Mouse (Mus musculus): ENCODE measurements around the gene Micall2. TPM values are rescaled to one million over a fixed set of nuclear protein-coding genes. Genes with fewer than 3 reads are reported as not detected.
"Not testable (repeated sequence)": the region's sequence is repeated elsewhere in the genome, so short reads cannot be mapped to it uniquely, and the experiment has no call there.

Gene Micall2
- polyA plus RNA-seq, 1 experiment, result 6.0 TPM

- no peak for TF ChIP-seq POLR2A (IDR thresholded peaks at IDR 0.05; ENCODE audit: borderline replicate concordance, low read depth, low read length)
- TF ChIP-seq CTCF (IDR thresholded peaks at IDR 0.05; ENCODE audit: low read depth, low read length), result peak; percentile 96
- H3K4me1 ChIP-seq (ENCODE audit: control insufficient read depth, insufficient read depth, low read length), result no peaks in the 10 kb centered on the region
Measured at GRCm38 (mm10) chr5:139750535-139750934, 14.4 kb upstream of the Micall2 start.

GRCm38 (mm10) chr5:139749413-139750125, 13.4 kb upstream of the Micall2 start:
- Histone ChIP-seq H3K27ac (ENCODE audit: insufficient read depth, low read depth, low read length) (no peak overlapping the region), H3K4me1 (ENCODE audit: control insufficient read depth, insufficient read depth, low read length) (no peaks in the 10 kb centered on the region), H3K4me3 (ENCODE audit: insufficient read depth, low read length) (no peak overlapping the region)
- TF ChIP-seq POLR2A (IDR thresholded peaks at IDR 0.05; ENCODE audit: borderline replicate concordance, low read depth, low read length) (no peak), CTCF (IDR thresholded peaks at IDR 0.05; ENCODE audit: low read depth, low read length) (no peak)

More at GRCm38 (mm10) chr5:139750535-139750934, 14.4 kb upstream of the Micall2 start:
- no peak overlapping the region for H3K27ac ChIP-seq (ENCODE audit: insufficient read depth, low read depth, low read length)
- H3K4me3 ChIP-seq (ENCODE audit: insufficient read depth, low read length), result no peak overlapping the region

GRCm38 (mm10) chr5:139745771-139746170, 9.6 kb upstream of the Micall2 start:
- H3K4me3 ChIP-seq (ENCODE audit: insufficient read depth, low read length), result no peak overlapping the region
- peak; percentile 92 for TF ChIP-seq CTCF (IDR thresholded peaks at IDR 0.05; ENCODE audit: low read depth, low read length)
- TF ChIP-seq POLR2A (IDR thresholded peaks at IDR 0.05; ENCODE audit: borderline replicate concordance, low read depth, low read length), result no peak
- peaks cover 8% of the 10 kb centered on the region for H3K4me1 ChIP-seq (ENCODE audit: control insufficient read depth, insufficient read depth, low read length)
- H3K27ac ChIP-seq (ENCODE audit: insufficient read depth, low read depth, low read length), result no peak overlapping the region

DNA sequence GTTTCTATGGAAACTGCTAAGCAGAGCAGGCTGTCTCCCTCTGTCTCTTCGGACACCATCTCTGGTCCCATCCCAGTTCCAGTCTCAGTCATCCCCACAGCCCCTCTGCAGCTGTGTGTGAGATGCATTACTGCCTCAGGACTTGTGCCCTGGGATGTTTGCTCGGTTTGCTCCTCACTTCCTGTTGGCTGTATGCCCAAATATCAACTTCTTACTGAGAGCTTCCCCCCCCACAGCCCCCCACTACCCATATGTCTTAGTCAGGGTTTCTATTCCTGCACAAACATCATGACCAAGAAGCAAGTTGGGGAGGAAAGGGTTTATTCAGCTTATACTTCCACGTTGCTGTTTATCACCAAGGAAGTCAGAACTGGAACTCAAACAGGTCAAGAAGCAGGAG, 6.5 kb upstream of the Micall2 start:
- H3K27ac ChIP-seq (ENCODE audit: insufficient read depth, low read depth, low read length); H3K4me3 ChIP-seq (ENCODE audit: insufficient read depth, low read length); H3K4me1 ChIP-seq (ENCODE audit: control insufficient read depth, insufficient read depth, low read length): not testable (repeated sequence)

GRCm38 (mm10) chr5:139738592-139739315, 2.6 kb upstream of the Micall2 start:
- Histone ChIP-seq H3K4me1 (ENCODE audit: control insufficient read depth, insufficient read depth, low read length) (peaks cover 34% of the 10 kb centered on the region), H3K4me3 (ENCODE audit: insufficient read depth, low read length) (no peak overlapping the region), H3K27ac (ENCODE audit: insufficient read depth, low read depth, low read length) (no peak overlapping the region)
- TF ChIP-seq POLR2A (IDR thresholded peaks at IDR 0.05; ENCODE audit: borderline replicate concordance, low read depth, low read length) (no peak), CTCF (IDR thresholded peaks at IDR 0.05; ENCODE audit: low read depth, low read length) (no peak)

DNA sequence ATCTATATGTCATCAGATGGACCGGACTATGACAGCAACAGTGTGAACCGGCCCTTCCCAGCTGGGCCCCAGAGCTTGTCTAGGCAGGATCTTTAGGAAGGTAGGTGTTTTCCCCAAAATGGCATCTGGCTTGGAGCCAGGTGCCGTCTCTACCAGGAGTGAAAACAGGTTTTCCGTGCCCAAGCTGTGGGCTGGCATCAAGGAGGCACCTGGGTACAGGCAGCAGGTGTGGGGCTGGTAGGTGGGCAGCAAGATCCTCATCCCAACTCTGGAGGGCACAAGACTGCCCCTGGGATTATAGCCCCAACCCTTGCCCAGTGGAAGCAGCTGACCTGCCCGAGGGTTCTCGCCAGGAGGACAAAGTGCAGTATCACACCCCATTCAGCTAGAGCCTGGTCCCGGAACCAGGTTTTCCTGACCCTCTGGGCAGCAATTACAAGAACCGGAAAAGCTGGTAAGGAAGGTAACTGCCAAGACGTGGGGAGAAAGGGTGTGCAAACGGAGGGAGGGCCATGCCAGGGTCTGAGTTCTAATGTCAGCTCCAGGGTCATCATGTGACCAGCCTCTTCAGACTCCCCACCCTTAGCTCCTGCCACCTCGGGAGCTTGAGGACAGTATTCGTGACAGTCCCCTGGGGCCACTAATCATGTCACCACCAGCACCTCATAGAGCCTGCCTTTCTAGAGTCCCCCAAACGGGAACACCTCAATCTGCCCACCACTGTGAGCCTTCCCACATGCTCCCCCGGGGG, 1.9 kb upstream of the Micall2 start:
- no peak overlapping the region for H3K27ac ChIP-seq (ENCODE audit: insufficient read depth, low read depth, low read length)
- H3K4me3 ChIP-seq (ENCODE audit: insufficient read depth, low read length), result no peak overlapping the region
- TF ChIP-seq POLR2A (IDR thresholded peaks at IDR 0.05; ENCODE audit: borderline replicate concordance, low read depth, low read length) (no peak), CTCF (IDR thresholded peaks at IDR 0.05; ENCODE audit: low read depth, low read length) (no peak)
- H3K4me1 ChIP-seq (ENCODE audit: control insufficient read depth, insufficient read depth, low read length), result peaks cover 41% of the 10 kb centered on the region

DNA sequence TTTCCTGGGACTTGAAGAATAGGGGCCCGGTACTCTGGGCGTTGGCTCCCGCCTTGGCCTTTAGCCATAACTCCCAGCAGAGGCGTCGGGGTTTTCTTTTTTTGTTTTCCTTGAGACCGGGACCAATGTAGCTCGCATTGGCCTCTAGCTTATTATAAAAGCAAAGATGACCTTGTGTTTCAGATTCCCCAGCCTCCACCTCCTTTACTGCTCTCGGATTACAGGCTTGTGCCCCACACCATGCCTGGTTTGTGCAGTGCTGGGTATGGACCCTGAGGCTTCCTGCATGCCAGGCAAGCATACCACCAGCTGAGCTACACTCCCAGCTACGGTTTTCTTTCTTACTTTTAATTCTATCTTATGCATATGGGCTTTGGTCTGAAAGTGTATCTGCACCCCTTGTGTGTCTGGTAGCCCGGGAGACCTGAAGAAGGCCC, 386 bp upstream of the Micall2 start:
- Histone ChIP-seq H3K4me1 (ENCODE audit: control insufficient read depth, insufficient read depth, low read length) (peaks cover 44% of the 10 kb centered on the region), H3K4me3 (ENCODE audit: insufficient read depth, low read length) (no peak overlapping the region)

DNA sequence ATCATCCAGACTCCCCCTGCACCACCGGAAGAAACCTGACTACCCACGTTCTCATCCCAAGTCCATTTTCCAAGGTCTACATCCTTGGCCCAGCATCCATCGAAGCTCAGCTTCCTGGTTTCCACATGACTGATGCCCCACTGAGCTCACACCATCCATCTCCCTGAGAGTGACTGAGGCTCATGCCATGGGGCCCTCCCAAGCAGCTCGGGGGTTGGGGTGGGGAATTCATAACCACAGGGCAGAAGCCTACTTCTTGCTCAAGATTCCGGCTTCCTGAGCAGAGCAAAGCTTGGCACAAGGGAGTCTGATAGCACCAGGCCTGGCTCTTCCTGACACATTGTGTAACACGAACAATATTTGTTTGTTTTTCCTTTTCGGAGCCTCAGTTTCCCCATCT, 1.4 kb downstream of the Micall2 start:
- Histone ChIP-seq H3K4me3 (ENCODE audit: insufficient read depth, low read length) (peak overlapping the region; percentile 60; the same call in 1 of the 2 replicates), H3K27ac (ENCODE audit: insufficient read depth, low read depth, low read length) (peak overlapping the region; percentile 49), H3K4me1 (ENCODE audit: control insufficient read depth, insufficient read depth, low read length) (peaks cover 58% of the 10 kb centered on the region)
- TF ChIP-seq CTCF (IDR thresholded peaks at IDR 0.05; ENCODE audit: low read depth, low read length), result no peak
- TF ChIP-seq POLR2A (IDR thresholded peaks at IDR 0.05; ENCODE audit: borderline replicate concordance, low read depth, low read length), result no peak

More for the DNA sequence above, 386 bp upstream of the Micall2 start:
- no peak overlapping the region for H3K27ac ChIP-seq (ENCODE audit: insufficient read depth, low read depth, low read length)
- TF ChIP-seq POLR2A (IDR thresholded peaks at IDR 0.05; ENCODE audit: borderline replicate concordance, low read depth, low read length), result no peak
- TF ChIP-seq CTCF (IDR thresholded peaks at IDR 0.05; ENCODE audit: low read depth, low read length), result no peak

- TF ChIP-seq CTCF (IDR thresholded peaks at IDR 0.05; ENCODE audit: low read depth, low read length) (no peak), POLR2A (IDR thresholded peaks at IDR 0.05; ENCODE audit: borderline replicate concordance, low read depth, low read length) (no peak)
- Histone ChIP-seq H3K4me3 (ENCODE audit: insufficient read depth, low read length) (no peak overlapping the region), H3K27ac (ENCODE audit: insufficient read depth, low read depth, low read length) (no peak overlapping the region), H3K4me1 (ENCODE audit: control insufficient read depth, insufficient read depth, low read length) (peaks cover 61% of the 10 kb centered on the region)
Measured at GRCm38 (mm10) chr5:139734016-139734415, 2.1 kb downstream of the Micall2 start.
